Mouse (Mus musculus) neural tube, embryonic 10.5 days (tissue): ENCODE data around the gene Rgs7.

Experiments
- DNase-seq: peaks from one replicate; pipeline ENCODE4 v3.0.0-alpha.2; 2017; ENCODE audit warnings: low spot score; ENCODE audit errors: extremely low spot score

Rgs7 gene

GRCm38 (mm10) chr1:175491861-175492682 is at the start of gene Rgs7:
Rgs7 (minus strand) TSS chr1:175492500.
- peak; percentile 77 for DNase-seq

GRCm38 (mm10) chr1:175540700-175541099 is 48.4 kb upstream of the Rgs7 start:
- DNase-seq: no peak

GRCm38 (mm10) chr1:175537321-175537720 is 45.0 kb upstream of the Rgs7 start:
- no peak for DNase-seq

- DNase-seq: no peak
These were observed 37.6 kb upstream of the Rgs7 start for GRCm38 (mm10) chr1:175529858-175530257.

GRCm38 (mm10) chr1:175524626-175525294 is 32.5 kb upstream of the Rgs7 start:
- DNase-seq: no peak

- DNase-seq: no peak
These were observed 31.3 kb upstream of the Rgs7 start for GRCm38 (mm10) chr1:175523572-175523971.

GRCm38 (mm10) chr1:175514543-175514942 is 22.2 kb upstream of the Rgs7 start:
- no peak for DNase-seq

GRCm38 (mm10) chr1:175512173-175512572 is 19.9 kb upstream of the Rgs7 start:
- no peak for DNase-seq

- DNase-seq: no peak
These were observed 17.7 kb upstream of the Rgs7 start for GRCm38 (mm10) chr1:175509989-175510388.

- DNase-seq: no peak
These were observed 363 bp upstream of the Rgs7 start for GRCm38 (mm10) chr1:175492683-175493043.

- no peak for DNase-seq
These were observed 814 bp downstream of the Rgs7 start for GRCm38 (mm10) chr1:175491511-175491860.

- no peak for DNase-seq
These were observed 7.2 kb downstream of the Rgs7 start for GRCm38 (mm10) chr1:175485109-175485508.

GRCm38 (mm10) chr1:175473060-175473459 is 19.2 kb downstream of the Rgs7 start:
- no peak for DNase-seq

GRCm38 (mm10) chr1:175469087-175469788 is 23.1 kb downstream of the Rgs7 start:
- no peak for DNase-seq

GRCm38 (mm10) chr1:175464566-175464965 is 27.7 kb downstream of the Rgs7 start:
- no peak for DNase-seq

GRCm38 (mm10) chr1:175462351-175462750 is 29.9 kb downstream of the Rgs7 start:
- DNase-seq: no peak

- DNase-seq: no peak
These were observed 38.2 kb downstream of the Rgs7 start for GRCm38 (mm10) chr1:175454041-175454636.

GRCm38 (mm10) chr1:175448017-175448416 is 44.3 kb downstream of the Rgs7 start:
- no peak for DNase-seq

GRCm38 (mm10) chr1:175442939-175443338 is 49.4 kb downstream of the Rgs7 start:
- DNase-seq: no peak

- DNase-seq: no peak
These were observed 50.3 kb downstream of the Rgs7 start for GRCm38 (mm10) chr1:175442025-175442424.

GRCm38 (mm10) chr1:175433622-175434204 is 58.6 kb downstream of the Rgs7 start:
- DNase-seq: no peak
